Mouse (Mus musculus): ENCODE results near the gene Hsd11b2. TPM values are rescaled to one million over a fixed set of nuclear protein-coding genes. Genes with fewer than 3 reads are reported as not detected.
"Not testable (repeated sequence)": the region's sequence is repeated elsewhere in the genome, so short reads cannot be mapped to it uniquely, and the experiment has no call there.

Hsd11b2 gene
- polyA plus RNA-seq, 1 experiment from 2014 or later: 1.2 TPM

DNA sequence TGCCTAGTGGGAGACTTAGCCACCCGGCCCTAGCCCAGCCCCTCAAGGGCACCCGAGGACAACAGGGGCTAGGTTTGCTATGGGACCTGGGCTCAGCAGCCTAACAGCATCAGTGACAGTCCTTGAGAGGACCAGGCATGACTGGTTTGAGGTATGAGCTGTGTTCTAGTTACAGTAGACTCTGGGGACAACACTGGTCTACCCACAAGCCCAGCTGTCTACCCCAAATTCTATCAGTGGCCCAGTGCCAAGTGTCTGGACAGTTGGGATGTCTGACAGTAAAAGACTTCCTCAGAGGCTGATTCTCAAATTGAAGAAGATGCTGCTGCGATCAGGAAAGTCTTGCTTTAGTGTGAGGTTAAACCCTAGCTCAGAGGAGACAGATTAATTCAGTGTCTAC lies 26.7 kb downstream of the Hsd11b2 start:
- 56% methylated on average over 3 of the region's 3 CpGs for WGBS

DNA sequence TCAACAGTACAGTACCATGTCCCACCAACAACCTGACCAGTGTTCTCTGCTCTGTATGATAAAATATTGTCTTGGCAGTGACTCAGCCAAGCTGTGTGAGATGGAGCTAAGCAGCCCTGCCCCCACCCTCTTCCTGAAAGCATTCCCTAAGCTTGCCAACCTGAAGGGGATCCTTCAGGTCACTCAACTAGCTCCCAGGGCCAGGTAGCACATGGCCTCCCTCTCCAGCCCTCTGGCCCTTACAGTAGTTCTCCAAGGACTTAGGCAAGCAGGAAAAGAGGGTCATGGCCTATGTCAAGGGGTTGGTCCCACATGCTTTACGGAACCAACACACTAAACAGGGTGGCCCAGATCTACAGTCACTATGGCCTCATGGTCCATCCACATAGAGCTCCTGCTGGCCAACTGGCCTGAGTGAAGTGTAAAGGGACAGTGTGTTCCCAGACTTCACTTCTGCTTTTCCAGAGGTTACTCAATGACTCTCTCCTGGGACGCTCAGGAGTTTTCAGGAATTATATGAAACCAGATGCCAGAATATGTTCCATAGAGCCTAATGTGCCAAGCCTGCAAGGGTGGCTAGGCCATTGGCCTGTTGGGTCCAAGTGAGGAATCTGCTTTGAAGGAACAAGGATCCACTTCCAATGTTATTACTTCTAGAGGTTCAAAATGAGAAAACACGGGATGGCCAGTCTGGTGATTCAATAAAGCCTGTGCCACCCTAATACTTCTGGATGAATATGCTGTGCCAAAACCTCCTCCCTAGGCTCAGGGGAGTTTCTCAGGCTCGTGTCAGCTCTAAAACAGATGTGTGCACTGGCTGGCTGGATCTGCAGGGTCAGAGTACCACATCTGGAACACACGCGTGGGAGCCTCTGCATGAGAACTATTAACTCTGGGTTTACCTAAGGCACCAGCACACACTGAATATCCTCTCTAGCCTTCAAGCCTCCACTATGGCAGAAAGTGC lies 28.1 kb downstream of the Hsd11b2 start:
- H3K9me3 ChIP-seq: no peaks in the 10 kb centered on the region
- no peak for ATAC-seq (ENCODE audit: extremely low read depth, insufficient number of reproducible peaks, low FRiP score, low TSS enrichment)
- H3K9ac ChIP-seq: no peak overlapping the region
- H3K27me3 ChIP-seq (replicated peaks): no peaks in the 10 kb centered on the region
- H3K4me3 ChIP-seq: no peak overlapping the region
- peaks cover 44% of the 10 kb centered on the region for H3K4me1 ChIP-seq
- no peak overlapping the region for H3K27ac ChIP-seq (replicated peaks)
- WGBS: 81% methylated on average over 6 of the region's 6 CpGs
- peaks cover 9% of the 10 kb centered on the region for H3K36me3 ChIP-seq
- no peak overlapping the region for H3K4me2 ChIP-seq

More for the DNA sequence above, 26.7 kb downstream of the Hsd11b2 start:
- ATAC-seq (ENCODE audit: extremely low read depth, insufficient number of reproducible peaks, low FRiP score, low TSS enrichment): no peak
- peak overlapping the region; percentile 20; the same call in 1 of the 2 replicates for H3K9ac ChIP-seq
- H3K36me3 ChIP-seq: peaks cover 13% of the 10 kb centered on the region
- H3K27me3 ChIP-seq (replicated peaks): no peaks in the 10 kb centered on the region
- no peak overlapping the region for H3K4me3 ChIP-seq
- H3K27ac ChIP-seq (replicated peaks): 0 out of 2 replicates have a peak overlapping the region, but pooled peaks have one; percentile 56
- no peaks in the 10 kb centered on the region for H3K9me3 ChIP-seq
- H3K4me2 ChIP-seq: no peak overlapping the region
- H3K4me1 ChIP-seq: peaks cover 44% of the 10 kb centered on the region

- Histone ChIP-seq H3K36me3 (peaks cover 4% of the 10 kb centered on the region; the same call in 1 of the 2 replicates), H3K4me1 (peaks cover 34% of the 10 kb centered on the region), H3K27me3 (replicated peaks) (no peaks in the 10 kb centered on the region), H3K27ac (replicated peaks) (no peak overlapping the region), H3K4me3 (no peak overlapping the region), H3K9me3 (no peaks in the 10 kb centered on the region), H3K9ac (no peak overlapping the region), H3K4me2 (no peak overlapping the region)
- 85% methylated on average over 1 of the region's 1 CpGs for WGBS
- no peak for ATAC-seq (ENCODE audit: extremely low read depth, insufficient number of reproducible peaks, low FRiP score, low TSS enrichment)
Measured at GRCm38 (mm10) chr8:105549506-105549905, 31.0 kb downstream of the Hsd11b2 start.

- H3K4me2 ChIP-seq: no peak overlapping the region
- H3K27me3 ChIP-seq (replicated peaks): no peaks in the 10 kb centered on the region
- peaks cover 4% of the 10 kb centered on the region; the same call in 1 of the 2 replicates for H3K36me3 ChIP-seq
- H3K4me1 ChIP-seq: peaks cover 29% of the 10 kb centered on the region
- ATAC-seq (ENCODE audit: extremely low read depth, insufficient number of reproducible peaks, low FRiP score, low TSS enrichment): no peak
- no peak overlapping the region for H3K4me3 ChIP-seq
- H3K27ac ChIP-seq (replicated peaks): no peak overlapping the region
- H3K9me3 ChIP-seq: no peaks in the 10 kb centered on the region
- WGBS: 80% methylated on average over 2 of the region's 2 CpGs
- no peak overlapping the region for H3K9ac ChIP-seq
Measured at GRCm38 (mm10) chr8:105550083-105550482, 31.5 kb downstream of the Hsd11b2 start.

DNA sequence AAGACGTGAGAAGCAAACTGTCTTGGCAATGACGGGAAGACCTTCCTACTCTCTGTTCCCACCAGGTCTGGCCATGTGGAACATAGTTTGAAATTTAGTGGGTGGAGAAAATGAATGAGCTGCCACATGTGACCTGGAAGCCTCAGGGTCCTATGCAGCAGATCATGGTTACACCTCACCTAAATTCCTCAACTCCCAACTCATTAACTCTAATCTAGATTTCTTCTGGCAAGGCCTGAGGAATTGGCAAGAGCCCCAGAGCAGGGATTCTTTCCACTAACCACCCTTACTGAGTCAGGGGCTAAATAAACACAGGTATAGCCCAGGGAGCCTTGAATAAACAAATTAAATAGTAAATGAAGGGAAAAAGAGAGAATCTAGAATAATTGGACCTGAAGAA lies 33.5 kb downstream of the Hsd11b2 start:
- Histone ChIP-seq H3K4me2 (no peak overlapping the region), H3K27me3 (replicated peaks) (no peaks in the 10 kb centered on the region), H3K9me3 (no peaks in the 10 kb centered on the region), H3K4me1 (peaks cover 10% of the 10 kb centered on the region; the same call in 1 of the 2 replicates), H3K36me3 (peaks cover 4% of the 10 kb centered on the region; the same call in 1 of the 2 replicates), H3K27ac (replicated peaks) (no peak overlapping the region), H3K9ac (no peak overlapping the region), H3K4me3 (no peak overlapping the region)
- 93% methylated on average over 2 of the region's 2 CpGs for WGBS
- no peak for ATAC-seq (ENCODE audit: extremely low read depth, insufficient number of reproducible peaks, low FRiP score, low TSS enrichment)

DNA sequence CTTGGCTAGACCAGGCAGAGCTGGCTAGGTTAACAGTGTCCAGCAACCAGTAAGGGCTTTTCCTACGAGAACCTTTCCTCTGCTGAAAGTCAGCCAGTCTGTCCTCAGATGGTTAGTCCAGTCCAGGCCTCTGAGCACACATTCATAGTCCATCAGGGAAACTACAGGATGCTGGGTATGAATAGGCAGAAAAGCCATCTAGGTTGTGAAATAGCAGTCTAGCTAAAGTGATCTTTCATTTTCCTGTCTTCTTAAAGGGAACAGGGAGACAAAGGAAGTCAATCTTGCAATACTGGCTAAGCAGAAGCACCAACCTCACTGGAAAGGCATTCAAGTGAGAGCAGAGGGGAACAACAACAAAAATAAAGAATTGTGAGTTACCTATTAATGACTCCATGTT lies 34.3 kb downstream of the Hsd11b2 start:
- WGBS: 71% methylated on average over 1 of the region's 1 CpGs
- Histone ChIP-seq H3K4me3 (no peak overlapping the region), H3K27ac (replicated peaks) (no peak overlapping the region), H3K4me2 (no peak overlapping the region), H3K4me1 (0 out of 2 replicates have a peak, but pooled peaks cover 10% of the 10 kb centered on the region), H3K9me3 (no peaks in the 10 kb centered on the region), H3K9ac (no peak overlapping the region), H3K27me3 (replicated peaks) (no peaks in the 10 kb centered on the region), H3K36me3 (peaks cover 5% of the 10 kb centered on the region; the same call in 1 of the 2 replicates)
- no peak for ATAC-seq (ENCODE audit: extremely low read depth, insufficient number of reproducible peaks, low FRiP score, low TSS enrichment)

- Histone ChIP-seq H3K27ac (replicated peaks) (no peak overlapping the region), H3K27me3 (replicated peaks) (no peaks in the 10 kb centered on the region), H3K9me3 (no peaks in the 10 kb centered on the region), H3K4me2 (no peak overlapping the region), H3K36me3 (peaks cover 16% of the 10 kb centered on the region), H3K4me3 (no peak overlapping the region), H3K4me1 (0 out of 2 replicates have a peak, but pooled peaks cover 10% of the 10 kb centered on the region), H3K9ac (no peak overlapping the region)
- no peak for ATAC-seq (ENCODE audit: extremely low read depth, insufficient number of reproducible peaks, low FRiP score, low TSS enrichment)
Measured at GRCm38 (mm10) chr8:105554087-105554486, 35.5 kb downstream of the Hsd11b2 start.

GRCm38 (mm10) chr8:105555230-105555629 lies 36.7 kb downstream of the Hsd11b2 start:
- H3K4me1 ChIP-seq: 0 out of 2 replicates have a peak, but pooled peaks cover 10% of the 10 kb centered on the region
- H3K9me3 ChIP-seq: no peaks in the 10 kb centered on the region
- H3K27ac ChIP-seq (replicated peaks): no peak overlapping the region
- no peak overlapping the region for H3K4me3 ChIP-seq
- peaks cover 24% of the 10 kb centered on the region for H3K36me3 ChIP-seq
- H3K4me2 ChIP-seq: no peak overlapping the region
- WGBS: 82% methylated on average over 3 of the region's 3 CpGs
- no peak; the same call in 1 of the 2 replicates for ATAC-seq (ENCODE audit: extremely low read depth, insufficient number of reproducible peaks, low FRiP score, low TSS enrichment)
- H3K27me3 ChIP-seq (replicated peaks): no peaks in the 10 kb centered on the region
- H3K9ac ChIP-seq: no peak overlapping the region

DNA sequence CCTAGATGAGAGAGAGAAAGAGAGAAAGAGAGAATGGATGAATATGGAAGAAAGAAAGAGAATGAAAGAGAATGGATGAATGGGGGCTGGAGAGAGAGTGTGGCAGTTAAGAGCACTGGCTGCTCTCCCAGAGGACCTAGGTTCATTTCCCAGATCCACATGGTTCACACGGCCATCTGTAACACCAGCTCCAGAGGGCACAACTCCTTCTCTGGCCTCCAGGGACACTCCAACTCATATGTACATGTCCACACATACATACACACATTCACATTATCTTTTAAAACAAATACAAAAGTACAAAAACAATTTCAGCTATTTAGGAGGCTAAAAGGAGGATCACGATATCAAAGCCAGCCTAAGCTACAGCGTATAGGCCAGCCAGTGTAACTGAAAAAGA lies 44.3 kb downstream of the Hsd11b2 start:
- no peak overlapping the region for H3K27ac ChIP-seq (replicated peaks)
- H3K27me3 ChIP-seq (replicated peaks): 0 out of 2 replicates have a peak, but pooled peaks cover 4% of the 10 kb centered on the region
- peaks cover 30% of the 10 kb centered on the region for H3K4me1 ChIP-seq
- H3K36me3 ChIP-seq: peaks cover 29% of the 10 kb centered on the region
- H3K9ac ChIP-seq: no peak overlapping the region
- no peak overlapping the region for H3K4me2 ChIP-seq
- WGBS: 85% methylated on average over 3 of the region's 3 CpGs
- no peak for ATAC-seq (ENCODE audit: extremely low read depth, insufficient number of reproducible peaks, low FRiP score, low TSS enrichment)
- H3K4me3 ChIP-seq: no peak overlapping the region
- H3K9me3 ChIP-seq: no peaks in the 10 kb centered on the region

- no peak overlapping the region for H3K4me3 ChIP-seq
- no peaks in the 10 kb centered on the region for H3K9me3 ChIP-seq
- H3K4me2 ChIP-seq: 0 out of 2 replicates have a peak overlapping the region, but pooled peaks have one; percentile 92
- ATAC-seq (ENCODE audit: extremely low read depth, insufficient number of reproducible peaks, low FRiP score, low TSS enrichment): no peak
- H3K27me3 ChIP-seq (replicated peaks): peaks cover 4% of the 10 kb centered on the region; the same call in 1 of the 2 replicates
- H3K9ac ChIP-seq: no peak overlapping the region
- no peak overlapping the region for H3K27ac ChIP-seq (replicated peaks)
- peaks cover 20% of the 10 kb centered on the region for H3K36me3 ChIP-seq
- H3K4me1 ChIP-seq: peaks cover 30% of the 10 kb centered on the region
- 88% methylated on average over 1 of the region's 1 CpGs for WGBS
Measured at GRCm38 (mm10) chr8:105563871-105564270, 45.3 kb downstream of the Hsd11b2 start.

DNA sequence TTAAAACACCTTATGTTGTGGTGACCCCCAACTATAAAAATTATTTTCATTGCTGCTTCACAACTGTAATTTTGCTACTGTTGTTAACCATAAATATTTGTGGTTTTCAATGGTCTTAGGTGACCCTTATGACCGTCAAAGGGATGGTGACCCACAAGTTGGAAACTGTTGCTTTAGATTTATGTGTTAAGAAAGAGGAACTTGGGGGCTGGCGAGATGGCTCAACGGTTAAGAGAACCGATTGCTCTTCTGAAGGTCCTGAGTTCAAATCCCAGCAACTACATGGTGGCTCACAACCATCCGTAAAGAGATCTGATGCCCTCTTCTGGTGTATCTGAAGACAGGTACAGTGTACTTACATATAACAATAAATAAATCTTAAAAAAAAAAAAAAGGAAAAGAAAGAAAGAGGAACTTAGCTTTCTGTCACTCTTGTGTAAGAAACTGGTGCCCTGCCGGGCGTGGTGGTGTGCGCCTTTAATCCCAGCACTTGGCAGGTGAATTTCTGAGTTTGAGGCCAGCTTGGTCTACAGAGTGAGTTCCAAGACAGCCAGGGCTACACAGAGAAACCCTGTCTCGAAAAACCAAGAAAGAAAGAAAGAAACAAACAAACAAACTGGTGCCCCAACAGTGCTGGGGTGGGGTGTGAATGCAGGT lies 46.1 kb downstream of the Hsd11b2 start:
- Histone ChIP-seq H3K4me3 (peak overlapping the region; percentile 98), H3K4me1 (peaks cover 30% of the 10 kb centered on the region), H3K27ac (replicated peaks) (peak overlapping the region; percentile 86; the same call in 1 of the 2 replicates), H3K9ac (peak overlapping the region; percentile 97), H3K36me3 (peaks cover 15% of the 10 kb centered on the region), H3K4me2 (peak overlapping the region; percentile 92)
- not testable (repeated sequence) for ATAC-seq (ENCODE audit: extremely low read depth, insufficient number of reproducible peaks, low FRiP score, low TSS enrichment); H3K9me3 ChIP-seq; H3K27me3 ChIP-seq (replicated peaks)
- 74% methylated on average over 9 of the region's 9 CpGs for WGBS
